Mouse (Mus musculus) cerebellum, adult 2 months (tissue): ENCODE data around the gene Timp3.

ENCODE experiments used
- CTCF ChIP-seq: fragments of 200-500 bp; IDR thresholded peaks from 2 replicates; pipeline ENCODE4 v1.5.1; 2011; ENCODE audit warnings: low read depth, mild to moderate bottlenecking, control low read depth, low read length, moderate library complexity, borderline replicate concordance; ENCODE audit not compliant: insufficient read depth
- POLR2A ChIP-seq: fragments of 200-500 bp; IDR thresholded peaks from 2 replicates; pipeline ENCODE4 v1.6.1; 2011; ENCODE audit warnings: low read length, control low read depth, borderline replicate concordance; ENCODE audit not compliant: insufficient read depth

GRCm38 (mm10) chr10:86328691-86329090 lies 28.5 kb downstream of the Timp3 start:
- TF ChIP-seq POLR2A, result no peak
- TF ChIP-seq CTCF, result no peak
